Mouse (Mus musculus): ENCODE results near the gene Pld3. TPM values are rescaled to one million over a fixed set of nuclear protein-coding genes. Genes with fewer than 3 reads are reported as not detected.

Gene Pld3
- 195 and 211 TPM in 2 replicates for polyA plus RNA-seq (2011; ENCODE audit: insufficient read length, low read depth, missing spikeins)

- no peak within 1 kb of the TSS; the same call in 1 of the 2 replicates for H3K27ac ChIP-seq (ENCODE audit: insufficient read depth, low read length)
- TF ChIP-seq POLR2A (IDR thresholded peaks at IDR 0.05; ENCODE audit: low read depth, low read length) (peak; percentile 73), CTCF (IDR thresholded peaks at IDR 0.05; ENCODE audit: borderline replicate concordance, insufficient read depth, low read length) (no peak)
Observed at GRCm38 (mm10) chr7:27552931-27553513, at the start of gene Pld3, which contains the start of gene 2310022A10Rik. Gene Pld3, minus strand, starts transcription at chr7:27553218. Gene 2310022A10Rik, plus strand, starts transcription at chr7:27553233.

GRCm38 (mm10) chr7:27602161-27602560 lies 49.1 kb upstream of the Pld3 start:
- no peak overlapping the region for H3K27ac ChIP-seq (ENCODE audit: insufficient read depth, low read length)
- TF ChIP-seq CTCF (IDR thresholded peaks at IDR 0.05; ENCODE audit: borderline replicate concordance, insufficient read depth, low read length) (no peak), POLR2A (IDR thresholded peaks at IDR 0.05; ENCODE audit: low read depth, low read length) (no peak)
- no peak overlapping the region for H3K4me3 ChIP-seq (ENCODE audit: insufficient read depth, low read length)
- H3K4me1 ChIP-seq (ENCODE audit: control insufficient read depth, insufficient read depth, low read length) = peaks cover 2% of the 10 kb centered on the region; the same call in 1 of the 2 replicates

More at GRCm38 (mm10) chr7:27552931-27553513, at the start of gene Pld3, which contains the start of gene 2310022A10Rik:
- Histone ChIP-seq H3K4me1 (ENCODE audit: control insufficient read depth, insufficient read depth, low read length) (no peaks in the 10 kb centered on the region), H3K4me3 (ENCODE audit: insufficient read depth, low read length) (peak within 1 kb of the TSS; percentile 95)

DNA sequence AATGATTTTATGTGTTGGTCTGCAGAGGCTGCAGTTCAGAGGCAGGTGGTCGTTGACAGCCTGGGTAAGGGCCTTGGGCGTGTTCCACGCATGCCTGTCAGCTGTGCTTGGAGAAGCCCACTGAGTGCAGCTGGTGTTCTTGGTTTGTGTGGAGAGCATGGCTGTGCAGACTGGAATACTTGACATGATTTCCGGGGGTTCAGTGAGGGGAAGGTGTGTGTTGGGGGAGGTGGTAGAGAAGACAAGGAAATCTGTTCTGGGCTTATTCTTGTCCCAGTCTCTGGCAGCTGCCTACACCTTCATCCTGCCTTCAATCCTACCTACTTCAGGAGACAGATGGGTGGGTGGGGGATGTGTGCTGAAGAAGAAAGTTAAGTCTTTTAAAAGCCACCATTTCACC lies 48.6 kb upstream of the Pld3 start:
- 0 out of 2 replicates have a peak, but pooled peaks cover 2% of the 10 kb centered on the region for H3K4me1 ChIP-seq (ENCODE audit: control insufficient read depth, insufficient read depth, low read length)
- no peak overlapping the region for H3K4me3 ChIP-seq (ENCODE audit: insufficient read depth, low read length)
- H3K27ac ChIP-seq (ENCODE audit: insufficient read depth, low read length) = no peak overlapping the region
- TF ChIP-seq POLR2A (IDR thresholded peaks at IDR 0.05; ENCODE audit: low read depth, low read length) = no peak
- no peak for TF ChIP-seq CTCF (IDR thresholded peaks at IDR 0.05; ENCODE audit: borderline replicate concordance, insufficient read depth, low read length)

DNA sequence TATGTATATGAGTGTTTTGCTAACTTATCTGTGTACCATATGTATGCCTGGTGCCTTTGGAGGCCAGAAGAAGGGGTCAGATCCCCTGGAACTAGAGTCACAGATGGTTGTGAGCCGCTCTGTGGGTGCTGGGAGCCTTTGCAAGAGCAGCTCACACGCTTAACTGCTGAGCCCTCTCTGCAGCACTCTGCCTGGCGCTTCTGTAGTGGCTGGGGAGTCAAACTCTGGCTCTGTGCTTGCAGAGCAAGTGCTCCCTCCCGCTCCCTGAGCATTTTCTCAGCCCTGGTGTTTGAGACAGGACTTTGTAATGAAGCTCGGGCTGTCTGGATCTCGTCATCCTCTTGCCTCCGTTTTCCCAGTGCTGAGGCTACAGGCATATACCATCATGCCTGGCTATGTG lies 45.0 kb upstream of the Pld3 start:
- TF ChIP-seq POLR2A (IDR thresholded peaks at IDR 0.05; ENCODE audit: low read depth, low read length) (no peak), CTCF (IDR thresholded peaks at IDR 0.05; ENCODE audit: borderline replicate concordance, insufficient read depth, low read length) (no peak)

GRCm38 (mm10) chr7:27596586-27597503 lies 43.8 kb upstream of the Pld3 start:
- no peak for TF ChIP-seq POLR2A (IDR thresholded peaks at IDR 0.05; ENCODE audit: low read depth, low read length)
- no peak for TF ChIP-seq CTCF (IDR thresholded peaks at IDR 0.05; ENCODE audit: borderline replicate concordance, insufficient read depth, low read length)
- H3K27ac ChIP-seq (ENCODE audit: insufficient read depth, low read length) = peak overlapping the region; percentile 65
- peaks cover 5% of the 10 kb centered on the region; the same call in 1 of the 2 replicates for H3K4me1 ChIP-seq (ENCODE audit: control insufficient read depth, insufficient read depth, low read length)
- no peak overlapping the region for H3K4me3 ChIP-seq (ENCODE audit: insufficient read depth, low read length)

More for the DNA sequence above, 45.0 kb upstream of the Pld3 start:
- no peak overlapping the region for H3K27ac ChIP-seq (ENCODE audit: insufficient read depth, low read length)
- peaks cover 2% of the 10 kb centered on the region; the same call in 1 of the 2 replicates for H3K4me1 ChIP-seq (ENCODE audit: control insufficient read depth, insufficient read depth, low read length)
- no peak overlapping the region for H3K4me3 ChIP-seq (ENCODE audit: insufficient read depth, low read length)

GRCm38 (mm10) chr7:27592934-27593645 lies 40.1 kb upstream of the Pld3 start:
- TF ChIP-seq CTCF (IDR thresholded peaks at IDR 0.05; ENCODE audit: borderline replicate concordance, insufficient read depth, low read length) (no peak), POLR2A (IDR thresholded peaks at IDR 0.05; ENCODE audit: low read depth, low read length) (no peak)
- Histone ChIP-seq H3K27ac (ENCODE audit: insufficient read depth, low read length) (0 out of 2 replicates have a peak overlapping the region, but pooled peaks have one; percentile 93), H3K4me1 (ENCODE audit: control insufficient read depth, insufficient read depth, low read length) (peaks cover 5% of the 10 kb centered on the region; the same call in 1 of the 2 replicates), H3K4me3 (ENCODE audit: insufficient read depth, low read length) (peak overlapping the region; percentile 85)

GRCm38 (mm10) chr7:27592217-27592929 lies 39.4 kb upstream of the Pld3 start:
- H3K27ac ChIP-seq (ENCODE audit: insufficient read depth, low read length) = peak overlapping the region; percentile 93
- peak overlapping the region; percentile 85 for H3K4me3 ChIP-seq (ENCODE audit: insufficient read depth, low read length)
- H3K4me1 ChIP-seq (ENCODE audit: control insufficient read depth, insufficient read depth, low read length) = peaks cover 5% of the 10 kb centered on the region; the same call in 1 of the 2 replicates
- peak; percentile 32; the same call in 1 of the 2 replicates for TF ChIP-seq POLR2A (IDR thresholded peaks at IDR 0.05; ENCODE audit: low read depth, low read length)
- TF ChIP-seq CTCF (IDR thresholded peaks at IDR 0.05; ENCODE audit: borderline replicate concordance, insufficient read depth, low read length) = no peak

DNA sequence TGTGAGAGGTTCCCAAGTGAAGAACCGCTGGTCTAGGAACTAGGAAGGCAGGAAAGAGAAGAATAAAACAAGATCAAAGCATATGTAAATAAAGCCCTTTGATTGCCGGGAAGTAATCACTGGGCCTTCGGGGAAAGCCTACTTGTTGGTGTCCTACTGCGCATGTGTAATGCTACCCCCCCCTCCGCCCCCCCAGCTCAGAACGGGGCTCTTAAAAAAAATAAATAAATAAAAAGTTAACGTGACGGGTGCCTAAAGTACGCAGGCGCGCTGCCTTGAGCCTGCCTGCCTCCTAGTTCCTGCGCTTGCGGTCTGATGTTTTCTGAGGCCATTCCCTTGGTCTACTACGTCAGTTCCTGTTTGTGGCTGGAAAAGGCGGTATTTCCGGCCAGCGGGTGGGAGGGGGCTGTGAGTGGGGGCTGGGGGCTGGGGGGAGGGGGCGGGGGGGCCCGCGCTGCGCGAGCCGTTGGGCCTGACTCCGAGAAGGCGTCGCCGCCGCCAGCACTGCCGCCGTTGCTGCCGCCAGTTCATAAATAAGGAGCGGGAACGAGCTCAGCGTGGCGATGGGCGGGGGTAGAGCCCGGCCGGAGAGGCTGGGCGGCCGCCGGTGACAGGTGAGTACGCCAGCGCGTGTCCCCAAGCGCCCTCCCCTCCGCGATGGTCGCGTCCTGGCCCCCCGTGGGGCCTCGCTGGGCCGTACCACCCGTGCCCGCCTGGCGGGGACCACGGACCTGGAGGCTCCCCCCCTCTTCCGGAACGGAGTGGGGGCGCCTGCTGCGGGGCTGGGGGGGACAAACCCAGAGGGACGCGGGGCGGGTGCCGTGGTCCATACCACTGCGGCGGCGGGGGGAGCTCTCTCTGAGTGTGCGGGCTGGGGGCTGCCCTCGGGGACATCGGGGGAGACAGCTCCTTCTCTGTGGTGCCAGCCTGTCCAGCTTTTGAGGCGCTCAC lies 38.5 kb upstream of the Pld3 start, which contains the start of gene Akt2:
TSS of gene Akt2 (plus strand) at position 287 of the 951 bp plus-strand sequence.
- TF ChIP-seq POLR2A (IDR thresholded peaks at IDR 0.05; ENCODE audit: low read depth, low read length) = peak; percentile 65
- no peak for TF ChIP-seq CTCF (IDR thresholded peaks at IDR 0.05; ENCODE audit: borderline replicate concordance, insufficient read depth, low read length)
- Histone ChIP-seq H3K27ac (ENCODE audit: insufficient read depth, low read length) (peak within 1 kb of the TSS; percentile 93), H3K4me1 (ENCODE audit: control insufficient read depth, insufficient read depth, low read length) (peaks cover 8% of the 10 kb centered on the region; the same call in 1 of the 2 replicates), H3K4me3 (ENCODE audit: insufficient read depth, low read length) (peak within 1 kb of the TSS; percentile 85)
